Mouse (Mus musculus): Measurements from ENCODE around the gene Mcm3ap.

The Mcm3ap gene

DNA sequence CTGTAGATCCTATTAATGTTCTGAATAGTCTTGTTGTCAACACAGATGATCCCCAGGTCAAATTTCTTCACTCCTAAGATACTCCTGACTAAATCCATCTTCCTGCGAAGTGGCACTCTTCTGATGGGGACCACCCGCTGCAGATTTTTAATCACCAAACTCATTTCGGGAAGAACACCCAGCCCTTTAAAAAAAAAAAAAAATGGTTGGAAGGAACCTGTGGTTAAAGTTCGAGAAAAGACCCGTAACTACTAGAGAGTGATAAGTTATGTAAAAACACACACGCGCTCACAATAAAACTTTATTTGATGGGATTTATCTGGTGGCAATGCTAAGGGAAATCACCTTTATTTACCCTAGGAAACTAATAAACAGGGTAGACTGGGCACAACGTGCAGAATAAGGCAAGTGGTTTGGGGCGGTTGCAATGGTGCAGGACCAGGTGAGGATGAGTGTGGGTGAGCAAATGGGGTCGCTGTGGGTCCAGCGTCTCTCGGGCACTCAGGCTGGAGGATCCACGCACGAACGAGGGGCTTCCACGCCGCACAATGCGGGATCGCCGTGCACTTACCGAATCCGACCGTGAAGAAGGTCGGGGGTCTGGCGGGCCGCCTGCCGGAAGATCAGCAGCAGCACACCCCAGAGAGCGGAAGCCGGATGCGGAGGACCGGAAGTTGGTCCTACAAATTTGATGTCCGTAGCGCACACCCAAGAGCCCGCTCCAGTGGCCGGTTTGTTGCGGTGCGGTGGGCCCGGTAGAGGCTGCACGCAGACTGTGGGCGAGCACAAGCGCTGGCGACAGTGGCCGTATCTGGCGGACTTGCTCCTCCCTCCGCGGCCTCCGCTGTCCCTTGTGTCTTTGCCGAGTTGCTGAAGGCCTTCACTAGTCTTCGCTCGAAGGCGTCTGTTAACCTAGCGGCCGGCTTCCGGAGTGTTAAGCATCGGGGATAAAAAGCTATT, at the start of gene Mcm3ap, which contains the start of gene Ybey:
TSS of gene Mcm3ap (plus strand) at position 725 of the 960 bp plus-strand sequence.
TSS of gene Ybey (minus strand) at position 912 of the 960 bp plus-strand sequence.
- in situ Hi-C loops (cut with MboI; ENCODE audit: unreplicated experiment in 2 of 2) = no loop called here

DNA sequence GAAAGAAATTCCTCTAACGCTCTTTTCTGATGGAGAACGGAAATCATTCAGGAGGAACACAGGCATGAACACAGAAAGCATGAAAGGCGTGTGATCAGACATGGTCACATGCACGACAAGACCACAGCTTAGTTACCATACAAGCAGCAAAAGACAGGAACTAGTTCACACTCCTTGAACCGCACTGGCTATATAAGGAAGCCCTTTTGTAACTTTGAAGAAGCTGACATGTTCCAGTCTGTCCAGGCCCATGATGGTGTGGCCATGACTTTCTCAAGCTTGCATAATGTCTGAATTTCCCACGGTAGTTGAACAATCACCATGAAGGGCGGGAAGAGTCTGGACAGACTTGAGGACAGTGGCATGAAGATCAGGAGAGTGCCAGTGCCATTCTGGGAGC, 43.1 kb upstream of the Mcm3ap start:
- in situ Hi-C loops (cut with MboI; ENCODE audit: unreplicated experiment in 2 of 2) = loop anchor here in 1 of 2 experiments (10.0 kb wide), 1 partner anchor 161 kb away; no protein-coding TSS in a partner anchor

DNA sequence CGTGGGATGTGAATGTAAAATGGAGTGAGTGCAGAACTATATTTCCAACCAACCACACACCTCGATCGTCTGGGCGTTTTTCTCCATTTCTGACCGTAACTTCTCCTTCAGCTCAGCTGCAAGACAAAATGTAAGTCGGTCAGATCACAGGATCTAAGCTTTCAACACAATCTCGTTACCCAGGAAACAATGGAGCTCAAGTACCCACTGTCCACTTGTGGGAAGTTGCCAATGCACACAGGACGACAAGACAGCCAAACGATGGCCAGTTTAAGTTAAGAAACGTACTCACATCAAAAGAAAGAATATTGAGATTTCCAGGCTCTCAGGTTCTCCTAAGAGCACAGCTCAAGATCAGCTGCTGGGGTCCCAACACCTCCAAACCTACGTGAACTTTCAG, 34.8 kb upstream of the Mcm3ap start:
- in situ Hi-C loops (cut with MboI; ENCODE audit: unreplicated experiment in 2 of 2) = no loop called here

DNA sequence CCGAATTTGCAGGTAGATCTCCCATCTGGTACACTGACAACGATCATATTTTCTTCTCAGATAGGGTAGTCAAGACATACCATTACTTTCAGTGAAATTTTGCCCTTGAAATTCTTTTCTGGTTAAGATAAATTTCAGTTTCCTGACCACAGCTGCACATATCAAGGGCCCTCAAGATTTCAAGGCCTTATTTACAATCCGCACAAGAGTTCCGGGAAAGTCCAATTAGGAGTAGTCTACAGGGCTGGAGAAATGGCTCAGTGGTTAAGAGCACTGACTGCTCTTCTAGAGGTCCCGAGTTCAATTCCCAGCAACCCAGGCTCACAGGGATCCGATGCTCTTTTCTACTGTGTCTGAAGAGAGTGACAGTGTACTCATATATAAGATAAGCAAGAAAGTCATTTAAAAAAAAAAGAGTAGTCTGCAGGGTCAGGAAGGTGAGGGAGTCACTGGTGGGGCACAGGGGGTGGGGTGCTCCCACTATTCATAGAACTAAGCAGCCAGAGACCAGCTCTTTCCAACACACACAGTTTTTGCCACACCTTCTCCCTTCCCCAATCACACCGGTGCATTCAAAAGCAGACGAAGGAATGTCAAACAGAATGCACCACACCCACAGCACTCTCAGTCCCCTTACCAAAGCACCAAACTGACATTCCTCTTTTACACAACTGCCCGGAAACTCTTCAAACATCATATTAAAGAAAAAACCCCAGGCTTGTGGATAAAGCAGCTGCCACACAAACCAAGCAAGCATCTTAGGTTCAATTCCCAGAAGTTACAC, 29.4 kb upstream of the Mcm3ap start:
- in situ Hi-C loops (cut with MboI; ENCODE audit: unreplicated experiment in 2 of 2) = no loop called here

DNA sequence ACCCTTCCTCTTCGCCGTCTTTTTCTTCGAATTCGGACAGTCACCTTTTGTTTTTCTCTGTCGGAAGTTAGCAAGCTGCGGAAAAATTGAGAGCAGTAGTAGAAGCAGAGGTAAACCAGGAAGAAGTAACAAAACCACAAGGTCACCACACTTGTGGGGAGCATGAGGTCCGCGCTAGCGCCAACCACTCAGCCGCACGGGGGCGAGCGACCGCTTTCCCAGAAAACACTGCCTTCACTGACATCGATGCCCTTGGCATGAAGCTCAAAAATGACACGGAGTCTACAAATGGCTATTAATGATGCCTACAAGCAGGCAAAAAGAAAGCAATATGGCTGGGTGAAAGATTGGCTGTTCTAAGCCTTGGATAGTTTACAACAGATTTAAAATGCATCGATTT, 28.4 kb upstream of the Mcm3ap start, which contains the start of gene AC141477.1:
TSS of gene AC141477.1 (minus strand) at position 164 of the 400 bp plus-strand sequence.
- in situ Hi-C loops (cut with MboI; ENCODE audit: unreplicated experiment in 2 of 2) = no loop called here

DNA sequence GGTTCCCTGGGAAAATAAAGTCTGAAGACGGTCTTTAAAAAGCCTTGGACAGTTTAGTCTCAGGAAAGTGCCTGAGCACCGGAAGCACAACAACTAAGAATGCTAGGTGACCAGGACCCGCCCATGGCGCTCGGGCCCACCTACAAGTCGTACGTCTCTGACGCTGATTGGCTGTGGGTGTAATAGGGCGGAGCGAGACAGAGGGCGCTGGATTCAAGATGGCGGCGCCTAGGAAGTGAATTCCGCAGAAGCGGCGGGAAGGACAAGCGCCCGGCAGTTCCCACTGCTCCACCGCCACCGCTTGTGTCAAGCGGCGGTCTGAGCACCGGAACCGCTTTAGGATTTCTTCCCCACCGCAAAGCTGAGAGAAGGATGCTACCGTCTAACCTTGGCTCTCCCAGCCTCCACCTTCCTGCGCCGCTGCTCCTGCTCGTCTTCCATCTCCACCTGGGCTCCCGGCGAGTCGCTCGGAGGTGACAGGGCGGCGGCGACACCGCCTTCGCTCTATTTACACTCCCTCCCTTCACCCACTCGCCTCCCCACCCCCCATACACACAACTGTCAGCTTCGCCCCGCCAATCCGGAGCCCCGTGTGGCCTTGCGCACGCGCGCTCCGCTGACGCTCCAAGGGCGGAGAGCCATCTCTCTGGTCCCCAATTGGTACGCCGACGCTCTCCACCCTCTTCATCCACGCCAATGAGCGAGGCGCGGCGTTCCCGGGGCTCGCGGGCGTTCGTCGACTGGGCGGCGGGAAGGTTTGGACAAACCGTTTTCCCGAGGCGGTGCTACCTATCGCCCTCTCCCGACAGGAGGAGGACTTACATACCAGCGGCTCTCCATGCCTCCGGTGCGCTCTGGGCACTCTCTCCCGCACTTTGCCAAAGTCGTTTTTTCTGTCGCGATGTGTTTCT, 26.3 kb upstream of the Mcm3ap start, which contains the start of gene Pcnt:
TSS of gene Pcnt (minus strand) at position 609 of the 911 bp plus-strand sequence.
- in situ Hi-C loops (cut with MboI; ENCODE audit: unreplicated experiment in 2 of 2) = no loop called here

DNA sequence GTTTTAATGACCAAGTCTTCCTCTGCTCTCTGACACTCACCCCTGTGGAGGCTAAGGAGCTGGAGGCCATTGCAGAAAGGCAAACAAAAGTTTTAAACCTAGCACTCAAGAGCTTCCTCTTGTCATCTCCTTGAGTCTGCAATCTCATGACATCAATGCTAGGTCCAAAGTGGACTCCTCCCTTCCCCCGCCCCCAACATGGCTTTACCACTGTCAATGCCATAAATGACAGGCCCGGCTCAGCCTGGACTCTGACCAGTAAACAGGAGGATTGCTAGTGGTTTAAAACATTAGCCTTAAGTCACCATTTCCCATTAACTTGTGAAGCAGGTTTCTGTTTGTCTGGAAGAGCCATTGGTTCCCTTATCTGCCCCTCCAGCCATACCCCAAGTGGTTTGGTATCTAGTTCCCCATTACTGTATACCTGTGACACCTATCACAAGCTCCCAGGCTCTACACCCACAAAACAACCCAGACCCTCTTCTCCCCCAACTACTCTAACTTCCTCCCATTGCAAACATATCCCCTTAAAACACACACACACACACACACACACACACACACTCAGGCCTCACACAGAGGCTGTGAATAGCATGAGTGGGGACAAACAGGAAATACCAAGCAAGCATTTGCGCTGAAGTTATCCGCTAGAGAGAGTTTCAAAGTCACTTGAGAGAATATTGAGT, 22.6 kb upstream of the Mcm3ap start:
- in situ Hi-C loops (cut with MboI; ENCODE audit: unreplicated experiment in 2 of 2) = no loop called here

DNA sequence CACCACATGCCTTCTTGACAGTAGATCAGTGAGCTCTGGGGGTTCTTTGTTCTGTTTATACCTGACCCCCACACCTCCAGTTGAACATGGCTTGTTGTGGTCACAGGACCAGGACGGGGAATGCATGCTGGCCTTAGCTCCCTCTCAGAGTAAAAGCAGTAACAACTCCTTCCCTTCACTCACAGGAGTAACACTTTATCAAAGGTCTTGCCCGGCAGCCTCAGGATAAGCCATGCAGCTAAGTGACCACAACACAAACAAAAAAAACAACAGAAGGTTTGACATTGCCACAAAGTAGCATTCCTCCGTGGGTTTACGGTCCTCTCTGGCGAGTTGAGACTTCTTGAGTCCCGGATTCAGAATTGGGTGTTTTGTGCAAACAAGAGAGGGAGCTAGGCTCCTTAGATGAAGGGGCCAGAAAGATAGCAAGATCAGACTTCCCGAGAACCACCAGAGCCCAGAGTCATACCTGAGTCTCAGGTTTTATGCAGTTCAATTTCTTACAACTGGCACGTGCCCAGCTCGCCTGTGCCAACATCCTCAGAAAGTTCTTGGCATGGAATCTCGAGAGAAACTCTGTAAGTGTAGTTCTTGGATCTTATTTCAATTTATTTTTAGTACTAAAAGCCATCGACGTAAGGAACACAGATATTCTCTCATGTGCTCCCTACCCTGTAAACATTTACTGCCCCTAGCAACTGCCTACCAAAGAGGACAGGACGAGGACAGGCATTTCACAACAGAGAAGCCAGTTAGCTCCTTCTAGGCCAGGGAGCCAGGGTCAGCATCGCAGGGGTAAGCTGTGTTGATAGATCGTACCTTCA, 21.1 kb upstream of the Mcm3ap start:
- in situ Hi-C loops (cut with MboI; ENCODE audit: unreplicated experiment in 2 of 2) = no loop called here

DNA sequence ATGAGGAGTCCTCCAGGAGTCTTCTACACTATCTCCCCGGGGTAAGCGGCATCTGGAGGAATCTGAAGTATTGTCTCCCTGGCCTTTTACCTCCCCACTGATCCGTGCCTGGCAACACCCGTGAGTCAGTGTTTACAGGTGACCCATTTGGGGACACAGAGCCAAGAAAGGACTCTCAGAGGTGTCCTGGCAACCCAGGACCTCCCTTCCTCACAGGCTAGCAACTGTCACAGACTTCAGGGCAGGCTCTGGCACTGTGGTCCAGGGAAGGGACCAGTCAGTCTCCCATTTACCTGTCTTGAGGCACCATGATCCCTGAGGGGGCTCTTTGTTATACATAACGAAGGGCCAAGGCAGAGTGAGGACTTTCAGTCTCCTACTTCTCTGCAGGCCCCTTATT, 19.9 kb upstream of the Mcm3ap start, which contains the start of gene 2610028H24Rik:
TSS of gene 2610028H24Rik (plus strand) at position 231 of the 400 bp plus-strand sequence.
- in situ Hi-C loops (cut with MboI; ENCODE audit: unreplicated experiment in 2 of 2) = no loop called here

DNA sequence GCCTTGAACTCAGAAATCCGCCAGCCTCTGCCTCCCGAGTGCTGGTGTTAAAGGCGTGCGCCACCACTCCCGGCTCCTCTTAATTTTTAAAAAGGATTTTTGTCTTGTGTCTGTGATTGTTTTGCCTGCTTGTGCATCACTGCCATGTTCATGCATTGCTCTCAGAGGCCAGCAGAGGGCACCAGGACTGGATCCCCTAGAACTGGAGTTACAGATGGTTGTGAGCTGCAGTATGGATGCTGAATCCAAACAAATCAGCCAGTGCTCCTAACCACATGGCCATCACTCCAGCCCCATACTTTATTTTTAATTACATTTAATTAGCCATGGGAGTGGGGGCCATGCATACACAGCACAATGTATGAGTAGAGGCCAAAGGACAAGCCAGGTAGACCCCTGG, 13.4 kb upstream of the Mcm3ap start:
- in situ Hi-C loops (cut with MboI; ENCODE audit: unreplicated experiment in 2 of 2) = loop anchor here in 1 of 2 experiments (5.0 kb wide), 1 partner anchor 277 kb away; no protein-coding TSS in a partner anchor

DNA sequence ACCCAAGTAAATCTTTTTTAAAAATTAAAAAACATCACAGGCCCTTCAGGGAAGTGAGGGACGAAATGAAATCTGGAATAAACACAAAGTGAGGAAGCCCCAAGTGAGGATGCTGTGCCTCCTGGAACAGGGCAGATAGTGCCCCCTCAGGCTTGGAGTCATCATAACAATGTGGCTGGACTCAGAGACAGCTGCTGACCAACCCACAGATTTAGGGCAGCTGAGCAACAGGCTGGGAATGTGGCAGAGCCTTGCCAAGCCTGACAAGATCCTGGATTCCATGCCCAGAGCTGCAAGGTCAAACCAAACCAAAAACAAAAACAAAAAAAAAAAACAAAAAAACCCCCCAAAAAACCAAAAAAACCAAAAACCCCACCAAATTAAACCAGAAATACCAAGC, 7.5 kb upstream of the Mcm3ap start:
- in situ Hi-C loops (cut with MboI; ENCODE audit: unreplicated experiment in 2 of 2) = no loop called here

DNA sequence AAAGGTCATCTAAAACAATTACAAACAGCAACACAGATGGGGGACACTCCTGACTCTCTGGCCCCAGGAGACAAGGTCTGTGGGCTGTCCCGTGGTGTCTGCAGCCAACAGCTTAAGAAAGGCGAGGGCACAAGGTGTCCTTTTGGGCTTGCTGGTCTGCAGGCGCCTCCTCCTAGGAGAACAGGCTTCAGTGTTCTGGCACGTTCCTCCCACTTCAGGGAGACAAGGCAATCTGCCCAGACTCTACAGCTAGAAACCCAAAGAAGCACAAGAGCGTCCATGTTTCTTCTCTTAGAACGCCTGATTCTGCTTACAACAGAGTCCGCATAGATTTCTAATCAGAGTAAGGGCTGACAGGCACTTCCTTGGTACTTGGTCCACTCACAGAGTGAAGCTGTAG, 6.4 kb upstream of the Mcm3ap start:
- in situ Hi-C loops (cut with MboI; ENCODE audit: unreplicated experiment in 2 of 2) = no loop called here

DNA sequence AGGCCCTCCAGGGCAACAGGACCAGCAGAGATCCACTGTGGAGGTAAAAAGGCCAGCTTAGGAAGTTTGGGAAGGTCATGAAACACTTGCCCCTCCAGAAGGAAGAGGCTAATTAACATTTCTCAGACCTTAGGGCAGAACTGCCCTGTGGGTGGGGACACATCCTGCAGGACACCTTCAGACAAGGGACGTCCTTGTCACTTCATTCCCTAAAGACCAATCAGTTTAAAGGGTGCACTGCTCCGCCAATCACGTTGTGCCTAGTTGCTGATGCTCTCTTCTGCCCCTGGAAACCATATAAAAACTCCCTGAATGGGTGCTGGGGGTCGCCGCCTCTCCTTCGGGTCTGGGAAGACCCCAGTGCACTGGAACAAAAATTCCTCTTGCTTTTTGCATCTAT, 6.0 kb upstream of the Mcm3ap start:
- in situ Hi-C loops (cut with MboI; ENCODE audit: unreplicated experiment in 2 of 2) = no loop called here

DNA sequence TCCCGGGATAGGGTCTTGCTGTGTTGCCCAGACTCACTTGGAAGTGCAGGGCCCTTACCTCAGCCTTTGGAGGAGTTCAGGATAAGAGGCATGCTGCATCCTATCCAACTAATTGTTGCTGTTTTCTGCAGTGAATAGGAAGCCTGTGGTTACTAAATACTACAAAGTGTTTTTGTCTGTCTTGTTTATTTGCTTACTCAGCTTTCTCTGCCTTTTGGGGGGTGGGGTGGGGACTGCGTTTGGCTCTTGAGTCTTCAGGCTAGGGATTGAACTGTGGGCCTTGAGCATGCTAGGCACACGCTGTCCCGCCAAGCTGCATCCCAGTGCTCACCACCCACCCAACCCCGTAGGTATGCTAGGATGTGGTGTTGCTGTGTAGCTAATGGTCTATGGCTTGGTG, 5.0 kb downstream of the Mcm3ap start:
- in situ Hi-C loops (cut with MboI; ENCODE audit: unreplicated experiment in 2 of 2) = no loop called here

DNA sequence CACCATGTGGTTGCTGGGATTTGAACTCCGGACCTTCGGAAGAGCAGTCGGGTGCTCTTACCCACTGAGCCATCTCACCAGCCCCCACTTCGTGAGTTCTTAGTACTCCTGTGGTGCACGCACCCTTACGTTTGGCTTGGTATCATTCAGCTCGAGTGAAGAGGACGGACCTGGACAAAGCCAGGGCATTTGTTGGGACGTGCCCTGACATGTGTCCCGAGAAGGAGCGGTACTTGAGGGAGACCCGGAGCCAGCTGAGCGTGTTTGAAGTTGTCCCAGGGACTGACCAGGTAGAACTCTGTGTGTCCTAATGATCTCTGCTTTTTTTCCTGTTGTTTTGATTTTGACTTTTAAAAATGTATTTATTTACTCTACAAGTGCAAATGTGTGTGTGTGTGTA, 12.1 kb downstream of the Mcm3ap start:
- in situ Hi-C loops (cut with MboI; ENCODE audit: unreplicated experiment in 2 of 2) = no loop called here

DNA sequence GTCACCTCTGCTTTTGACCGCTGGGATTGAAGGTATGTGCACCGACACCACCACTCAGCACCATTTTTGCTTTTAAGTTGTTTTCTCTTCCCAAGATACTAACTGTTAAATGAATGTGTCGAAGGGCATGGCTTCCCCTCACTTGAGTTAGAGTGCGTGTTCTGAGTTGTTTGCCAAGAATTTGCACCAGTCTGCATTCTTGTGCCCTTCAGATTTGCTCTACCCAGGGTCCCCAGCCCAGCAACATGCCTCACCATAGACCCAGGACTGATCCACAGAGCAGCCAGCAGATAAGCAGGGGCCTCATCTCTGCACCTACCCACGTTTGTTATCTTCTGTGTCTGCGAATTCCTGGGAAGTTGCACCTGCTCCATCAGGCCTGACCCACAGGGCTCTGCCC, 12.8 kb downstream of the Mcm3ap start:
- in situ Hi-C loops (cut with MboI; ENCODE audit: unreplicated experiment in 2 of 2) = no loop called here

DNA sequence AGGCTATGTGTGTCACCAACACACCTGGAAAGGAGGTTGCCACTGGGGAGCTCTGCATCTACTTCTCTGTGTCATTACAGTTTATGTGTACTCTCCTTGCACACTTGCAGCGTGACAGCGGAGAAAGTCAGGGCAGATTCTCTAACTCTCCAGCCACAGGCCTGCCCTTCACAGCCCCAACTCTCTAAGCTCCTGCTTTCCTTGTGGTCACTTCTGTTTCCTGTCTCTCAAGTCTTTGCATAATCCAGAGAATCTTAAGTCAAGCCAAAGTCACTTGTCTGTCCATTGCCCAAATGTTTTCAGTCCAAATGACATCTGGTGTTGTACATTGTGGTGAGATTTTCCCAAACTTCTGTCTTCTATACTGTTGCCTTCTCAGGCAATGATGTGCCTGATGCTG, 17.6 kb downstream of the Mcm3ap start:
- in situ Hi-C loops (cut with MboI; ENCODE audit: unreplicated experiment in 2 of 2) = no loop called here

DNA sequence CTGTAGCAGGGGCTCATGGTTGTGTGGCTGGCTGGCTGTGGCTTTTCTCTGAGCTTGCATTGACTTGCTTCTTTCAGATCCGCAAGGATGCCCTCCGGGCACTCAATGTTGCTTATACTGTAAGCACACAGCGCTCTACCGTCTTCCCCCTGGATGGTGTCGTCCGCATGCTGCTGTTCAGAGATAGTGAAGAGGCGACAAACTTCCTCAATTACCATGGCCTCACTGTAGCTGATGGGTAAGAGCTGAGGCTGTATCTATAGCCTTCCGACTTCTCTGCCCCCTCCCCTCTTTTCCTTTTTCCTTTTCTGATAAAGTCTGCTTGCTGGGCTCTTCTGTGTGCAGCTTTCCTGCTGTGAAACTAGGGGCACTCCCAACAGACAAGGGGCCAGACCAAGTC, 19.5 kb downstream of the Mcm3ap start:
- in situ Hi-C loops (cut with MboI; ENCODE audit: unreplicated experiment in 2 of 2) = no loop called here

DNA sequence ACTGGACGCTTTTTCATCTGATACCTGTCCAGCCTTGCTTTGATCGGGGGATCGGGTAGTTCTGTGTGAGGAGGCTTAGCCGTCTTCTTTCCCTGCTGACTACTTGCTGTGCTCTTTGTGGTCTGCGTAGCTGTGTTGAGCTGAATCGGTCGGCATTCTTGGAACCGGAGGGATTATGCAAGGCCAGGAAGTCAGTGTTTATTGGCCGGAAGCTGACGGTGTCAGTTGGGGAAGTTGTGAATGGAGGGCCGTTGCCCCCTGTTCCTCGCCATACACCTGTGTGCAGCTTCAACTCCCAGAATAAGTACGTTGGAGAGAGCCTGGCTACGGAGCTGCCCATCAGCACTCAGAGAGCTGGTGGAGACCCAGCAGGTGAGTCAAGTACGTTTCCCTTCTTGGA, 20.5 kb downstream of the Mcm3ap start:
- in situ Hi-C loops (cut with MboI; ENCODE audit: unreplicated experiment in 2 of 2) = no loop called here

Data from v-Abl transformed pro-B cells (cell line).